Mouse (Mus musculus): ENCODE measurements around the gene Bpifa6. TPM values are rescaled to one million over a fixed set of nuclear protein-coding genes. Genes with fewer than 3 reads are reported as not detected.
"Not testable (repeated sequence)": the region's sequence is repeated elsewhere in the genome, so short reads cannot be mapped to it uniquely, and the experiment has no call there.

Gene Bpifa6
- polyA plus RNA-seq, 2 experiments: not detected

GRCm38 (mm10) chr2:154005094-154005493 lies 30.3 kb downstream of the Bpifa6 start:
- no peaks in the 10 kb centered on the region for H3K4me1 ChIP-seq (ENCODE audit: control insufficient read depth, insufficient read depth, low read length)
- TF ChIP-seq POLR2A (IDR thresholded peaks at IDR 0.05; ENCODE audit: borderline replicate concordance, extremely low read depth, insufficient read depth, insufficient read length): no peak
- no peak overlapping the region for H3K27ac ChIP-seq (replicated peaks; ENCODE audit: low read depth, low read length)
- DNase-seq (ENCODE audit: low spot score): no peak
- no peaks in the 10 kb centered on the region for H3K9me3 ChIP-seq (ENCODE audit: control insufficient read depth, low read length)
- H3K4me3 ChIP-seq (replicated peaks; ENCODE audit: low read length): no peak overlapping the region
- no peak overlapping the region for H3K4me2 ChIP-seq (replicated peaks; ENCODE audit: low read depth, low read length, severe bottlenecking)
- no peaks in the 10 kb centered on the region for H3K36me3 ChIP-seq (ENCODE audit: control insufficient read depth, insufficient read depth, low read length)
- no peak for ATAC-seq (ENCODE audit: low FRiP score, low read depth)
- H3K27me3 ChIP-seq (ENCODE audit: control insufficient read depth, insufficient read depth, low read length): no peaks in the 10 kb centered on the region
- no peak overlapping the region for H3K9ac ChIP-seq (ENCODE audit: low read depth, low read length, severe bottlenecking)
- WGBS: 83% methylated on average over 1 of the region's 1 CpGs

GRCm38 (mm10) chr2:154005734-154006133 lies 31.0 kb downstream of the Bpifa6 start:
- 73% methylated on average over 4 of the region's 4 CpGs for WGBS
- no peak overlapping the region for H3K27ac ChIP-seq (replicated peaks; ENCODE audit: low read depth, low read length)
- H3K9ac ChIP-seq (ENCODE audit: low read depth, low read length, severe bottlenecking): no peak overlapping the region
- no peak for DNase-seq (ENCODE audit: low spot score)
- H3K4me2 ChIP-seq (replicated peaks; ENCODE audit: low read depth, low read length, severe bottlenecking): no peak overlapping the region
- H3K4me3 ChIP-seq (replicated peaks; ENCODE audit: low read length): no peak overlapping the region
- H3K9me3 ChIP-seq (ENCODE audit: control insufficient read depth, low read length): no peaks in the 10 kb centered on the region
- TF ChIP-seq POLR2A (IDR thresholded peaks at IDR 0.05; ENCODE audit: borderline replicate concordance, extremely low read depth, insufficient read depth, insufficient read length): no peak
- ATAC-seq (ENCODE audit: low FRiP score, low read depth): no peak
- no peaks in the 10 kb centered on the region for H3K4me1 ChIP-seq (ENCODE audit: control insufficient read depth, insufficient read depth, low read length)
- no peaks in the 10 kb centered on the region for H3K27me3 ChIP-seq (ENCODE audit: control insufficient read depth, insufficient read depth, low read length)
- no peaks in the 10 kb centered on the region for H3K36me3 ChIP-seq (ENCODE audit: control insufficient read depth, insufficient read depth, low read length)

- Histone ChIP-seq H3K27me3 (ENCODE audit: control insufficient read depth, insufficient read depth, low read length) (no peaks in the 10 kb centered on the region), H3K4me2 (replicated peaks; ENCODE audit: low read depth, low read length, severe bottlenecking) (no peak overlapping the region), H3K4me1 (ENCODE audit: control insufficient read depth, insufficient read depth, low read length) (no peaks in the 10 kb centered on the region), H3K9ac (ENCODE audit: low read depth, low read length, severe bottlenecking) (no peak overlapping the region), H3K4me3 (replicated peaks; ENCODE audit: low read length) (no peak overlapping the region), H3K9me3 (ENCODE audit: control insufficient read depth, low read length) (no peaks in the 10 kb centered on the region), H3K27ac (replicated peaks; ENCODE audit: low read depth, low read length) (no peak overlapping the region), H3K36me3 (ENCODE audit: control insufficient read depth, insufficient read depth, low read length) (no peaks in the 10 kb centered on the region)
- DNase-seq (ENCODE audit: low spot score) (no peak), ATAC-seq (ENCODE audit: low FRiP score, low read depth) (no peak)
- no peak for TF ChIP-seq POLR2A (IDR thresholded peaks at IDR 0.05; ENCODE audit: borderline replicate concordance, extremely low read depth, insufficient read depth, insufficient read length)
- 88% methylated on average over 2 of the region's 2 CpGs for WGBS
These were observed 31.6 kb downstream of the Bpifa6 start for GRCm38 (mm10) chr2:154006331-154006730.

- no peak for ATAC-seq (ENCODE audit: low FRiP score, low read depth)
- no peak overlapping the region for H3K4me2 ChIP-seq (replicated peaks; ENCODE audit: low read depth, low read length, severe bottlenecking)
- H3K27me3 ChIP-seq (ENCODE audit: control insufficient read depth, insufficient read depth, low read length): no peaks in the 10 kb centered on the region
- H3K27ac ChIP-seq (replicated peaks; ENCODE audit: low read depth, low read length): no peak overlapping the region
- no peak overlapping the region for H3K4me3 ChIP-seq (replicated peaks; ENCODE audit: low read length)
- no peaks in the 10 kb centered on the region for H3K9me3 ChIP-seq (ENCODE audit: control insufficient read depth, low read length)
- no peak for TF ChIP-seq POLR2A (IDR thresholded peaks at IDR 0.05; ENCODE audit: borderline replicate concordance, extremely low read depth, insufficient read depth, insufficient read length)
- WGBS: 88% methylated on average over 1 of the region's 1 CpGs
- H3K4me1 ChIP-seq (ENCODE audit: control insufficient read depth, insufficient read depth, low read length): no peaks in the 10 kb centered on the region
- H3K36me3 ChIP-seq (ENCODE audit: control insufficient read depth, insufficient read depth, low read length): no peaks in the 10 kb centered on the region
- DNase-seq (ENCODE audit: low spot score): no peak
- no peak overlapping the region for H3K9ac ChIP-seq (ENCODE audit: low read depth, low read length, severe bottlenecking)
These were observed 32.6 kb downstream of the Bpifa6 start for GRCm38 (mm10) chr2:154007381-154007780.

GRCm38 (mm10) chr2:154007965-154008364 lies 33.2 kb downstream of the Bpifa6 start, which contains the start of gene Bpifa2:
TSS of gene Bpifa2 (plus strand) at chr2:154008265.
- DNase-seq (ENCODE audit: low spot score) (no peak), ATAC-seq (ENCODE audit: low FRiP score, low read depth) (no peak)
- no peak within 1 kb of the TSS for H3K9ac ChIP-seq (ENCODE audit: low read depth, low read length, severe bottlenecking)
- no peak for TF ChIP-seq POLR2A (IDR thresholded peaks at IDR 0.05; ENCODE audit: borderline replicate concordance, extremely low read depth, insufficient read depth, insufficient read length)
- no peaks in the 10 kb centered on the region for H3K27me3 ChIP-seq (ENCODE audit: control insufficient read depth, insufficient read depth, low read length)
- H3K4me3 ChIP-seq (replicated peaks; ENCODE audit: low read length): no peak within 1 kb of the TSS
- H3K36me3 ChIP-seq (ENCODE audit: control insufficient read depth, insufficient read depth, low read length): no peaks in the 10 kb centered on the region
- no peak within 1 kb of the TSS for H3K4me2 ChIP-seq (replicated peaks; ENCODE audit: low read depth, low read length, severe bottlenecking)
- no peak within 1 kb of the TSS for H3K27ac ChIP-seq (replicated peaks; ENCODE audit: low read depth, low read length)
- H3K9me3 ChIP-seq (ENCODE audit: control insufficient read depth, low read length): no peaks in the 10 kb centered on the region
- no peaks in the 10 kb centered on the region for H3K4me1 ChIP-seq (ENCODE audit: control insufficient read depth, insufficient read depth, low read length)
- 76% methylated on average over 3 of the region's 3 CpGs for WGBS

- ATAC-seq (ENCODE audit: low FRiP score, low read depth): no peak
- H3K27me3 ChIP-seq (ENCODE audit: control insufficient read depth, insufficient read depth, low read length): no peaks in the 10 kb centered on the region
- H3K9ac ChIP-seq (ENCODE audit: low read depth, low read length, severe bottlenecking): no peak overlapping the region
- H3K4me1 ChIP-seq (ENCODE audit: control insufficient read depth, insufficient read depth, low read length): no peaks in the 10 kb centered on the region
- H3K9me3 ChIP-seq (ENCODE audit: control insufficient read depth, low read length): no peaks in the 10 kb centered on the region
- WGBS: 60% methylated on average over 1 of the region's 1 CpGs
- TF ChIP-seq POLR2A (IDR thresholded peaks at IDR 0.05; ENCODE audit: borderline replicate concordance, extremely low read depth, insufficient read depth, insufficient read length): no peak
- H3K36me3 ChIP-seq (ENCODE audit: control insufficient read depth, insufficient read depth, low read length): no peaks in the 10 kb centered on the region
- no peak for DNase-seq (ENCODE audit: low spot score)
- no peak overlapping the region for H3K4me3 ChIP-seq (replicated peaks; ENCODE audit: low read length)
- H3K4me2 ChIP-seq (replicated peaks; ENCODE audit: low read depth, low read length, severe bottlenecking): no peak overlapping the region
- H3K27ac ChIP-seq (replicated peaks; ENCODE audit: low read depth, low read length): no peak overlapping the region
These were observed 43.2 kb downstream of the Bpifa6 start for GRCm38 (mm10) chr2:154017990-154018389.

GRCm38 (mm10) chr2:154024676-154025075 lies 49.9 kb downstream of the Bpifa6 start:
- not testable (repeated sequence) for H3K4me2 ChIP-seq (replicated peaks; ENCODE audit: low read depth, low read length, severe bottlenecking); H3K36me3 ChIP-seq (ENCODE audit: control insufficient read depth, insufficient read depth, low read length); H3K9ac ChIP-seq (ENCODE audit: low read depth, low read length, severe bottlenecking); DNase-seq (ENCODE audit: low spot score); H3K4me3 ChIP-seq (replicated peaks; ENCODE audit: low read length); H3K27ac ChIP-seq (replicated peaks; ENCODE audit: low read depth, low read length); H3K27me3 ChIP-seq (ENCODE audit: control insufficient read depth, insufficient read depth, low read length); ATAC-seq (ENCODE audit: low FRiP score, low read depth); H3K4me1 ChIP-seq (ENCODE audit: control insufficient read depth, insufficient read depth, low read length); H3K9me3 ChIP-seq (ENCODE audit: control insufficient read depth, low read length)
- WGBS: 87% methylated on average over 4 of the region's 4 CpGs

Measured in limb, embryonic 14.5 days (tissue).